Mouse (Mus musculus): ENCODE measurements at regions not wholly inside any gene's neighbourhood (a gene's known extent, or its start where the extent isn't known, plus 50 kb on each side); places are given as distances from the start of the nearest gene placed in this dataset.

DNA sequence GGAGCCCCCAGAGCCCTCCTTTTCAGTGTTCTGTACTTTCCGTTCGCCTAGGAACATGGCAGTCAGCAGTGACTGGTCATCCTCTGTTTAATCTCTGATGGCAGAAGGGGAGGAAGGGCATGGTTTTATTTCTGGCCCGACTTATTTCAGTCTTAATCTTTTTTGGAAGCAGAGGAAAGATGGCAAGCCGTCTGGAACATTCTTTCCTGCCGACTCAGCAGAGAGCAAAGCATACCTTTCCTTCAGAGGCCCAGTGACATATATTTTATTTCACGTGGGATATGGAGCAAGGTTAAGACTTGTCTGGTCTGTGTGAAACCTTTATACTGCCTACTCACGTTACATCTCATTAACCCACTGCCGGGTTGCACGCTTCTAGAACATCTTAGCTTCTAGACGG is 158.1 kb downstream of the Dyrk2 start:
- no peak for DNase-seq

DNA sequence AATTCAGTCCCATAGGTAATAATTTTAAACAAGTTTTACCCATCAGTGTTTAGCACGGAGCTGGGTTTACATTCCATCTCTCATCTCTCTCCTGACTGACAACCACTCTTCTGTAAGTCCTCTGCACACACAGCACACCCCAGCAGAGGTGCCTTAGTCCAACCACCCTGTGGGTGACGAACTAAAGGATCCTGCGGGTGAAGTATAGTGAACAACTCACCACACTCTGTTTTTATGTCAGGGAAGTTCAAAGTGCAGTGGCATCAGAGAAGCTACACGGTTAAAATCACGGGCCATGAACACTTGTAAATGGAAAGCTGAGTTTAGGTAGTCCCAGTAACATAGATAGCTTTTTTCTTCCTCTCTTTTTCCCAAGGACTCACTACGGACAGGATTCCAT is 157.1 kb downstream of the Dyrk2 start:
- DNase-seq, result peak; percentile 24

DNA sequence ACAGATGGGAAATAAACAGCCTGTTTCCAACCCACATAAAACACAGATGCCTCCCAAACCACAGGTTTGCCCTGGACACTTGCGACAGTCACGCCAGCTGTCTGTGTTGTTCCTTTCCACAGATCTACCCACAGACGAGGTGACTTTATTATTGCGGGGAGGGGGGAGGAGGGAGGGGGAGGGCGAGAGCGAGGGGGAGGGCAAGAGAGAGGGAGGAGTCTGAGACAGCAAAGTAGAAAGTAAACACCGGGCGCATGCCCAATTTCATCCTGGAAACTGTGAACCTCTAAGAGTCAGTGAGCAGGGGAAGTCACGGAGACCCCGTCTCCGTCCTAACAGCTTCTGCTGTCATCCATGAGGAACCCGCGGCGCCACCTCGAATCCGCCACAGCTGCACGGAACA is 155.8 kb downstream of the Dyrk2 start:
- peak; percentile 45 for DNase-seq

DNA sequence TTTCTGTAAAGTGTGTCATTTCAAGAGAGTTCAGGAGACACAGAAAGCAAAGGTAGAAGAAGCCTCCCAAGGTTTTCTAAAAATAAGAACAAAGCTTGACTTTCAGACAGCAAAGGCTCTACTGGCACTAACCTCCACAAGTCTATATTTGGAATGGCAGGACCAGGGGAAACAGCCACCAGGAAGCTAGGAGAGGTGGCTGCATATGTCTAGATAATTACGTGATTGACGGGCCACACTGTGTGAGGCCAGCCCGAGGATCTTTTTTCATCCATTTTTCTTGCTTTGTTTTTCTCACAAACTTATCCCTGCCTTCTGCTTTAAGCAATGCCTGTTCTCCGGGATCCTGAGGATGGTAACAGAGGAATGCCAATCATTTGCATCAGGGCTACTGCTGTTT is 155.4 kb downstream of the Dyrk2 start:
- DNase-seq, result no peak

DNA sequence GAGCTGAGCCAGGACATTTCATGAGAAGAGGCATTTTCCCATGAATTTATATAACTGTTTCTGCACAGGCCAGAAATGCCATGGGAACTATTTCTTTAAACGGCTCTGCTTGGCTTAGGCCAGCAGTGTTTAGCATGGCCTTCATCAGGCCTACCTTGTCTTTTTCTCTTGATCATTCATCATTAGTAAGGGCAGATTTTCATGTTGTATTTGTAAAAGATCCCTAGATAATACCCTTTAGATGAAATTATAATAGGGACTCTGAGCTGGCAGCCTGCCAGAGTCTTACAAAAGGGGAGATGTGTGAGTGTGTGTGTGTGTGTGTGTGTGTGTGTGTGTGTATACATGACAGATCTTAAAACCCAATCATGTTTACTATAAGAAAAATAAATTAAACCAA is 149.4 kb downstream of the Dyrk2 start:
- no peak for DNase-seq

DNA sequence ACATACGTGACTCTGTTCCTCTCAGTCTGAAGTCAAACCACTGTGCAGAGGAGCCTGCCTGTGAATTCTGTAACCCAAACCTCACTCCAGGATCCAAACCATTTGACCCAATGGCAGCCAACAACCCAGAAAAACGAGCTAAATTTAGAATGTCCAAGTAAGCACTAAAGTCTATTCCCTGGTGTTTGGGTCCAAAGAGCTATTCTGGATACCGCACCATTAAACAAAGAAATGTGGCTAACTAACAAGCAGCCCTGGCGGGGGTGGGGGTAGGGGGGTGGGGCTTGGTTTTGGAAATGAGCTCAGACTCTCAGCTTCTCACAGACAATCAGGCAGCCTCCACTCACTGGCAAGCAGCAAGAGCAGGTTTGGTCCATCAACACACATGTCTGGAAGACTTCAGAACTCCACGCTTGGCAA is 147.9 kb downstream of the Dyrk2 start:
- DNase-seq, result no peak

DNA sequence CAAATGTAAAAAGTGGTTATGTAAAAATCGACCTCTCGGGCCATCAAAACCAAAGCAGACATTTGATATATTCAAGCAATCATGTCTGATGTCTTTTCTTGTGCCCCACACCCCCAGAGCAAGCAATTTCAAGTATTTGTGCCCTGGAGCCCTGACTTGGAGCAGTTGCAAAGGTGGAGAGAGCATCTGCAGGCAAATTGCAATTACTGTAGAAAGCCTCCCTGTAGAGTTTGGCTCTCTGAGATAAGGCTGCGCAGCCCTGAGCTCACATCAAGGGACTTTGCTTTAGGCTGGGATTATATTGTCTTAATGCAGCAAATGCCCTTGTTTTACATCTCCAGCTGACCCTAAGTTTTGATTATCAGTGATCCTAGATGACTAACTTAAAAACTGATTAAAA is 147.3 kb downstream of the Dyrk2 start:
- DNase-seq, result no peak

DNA sequence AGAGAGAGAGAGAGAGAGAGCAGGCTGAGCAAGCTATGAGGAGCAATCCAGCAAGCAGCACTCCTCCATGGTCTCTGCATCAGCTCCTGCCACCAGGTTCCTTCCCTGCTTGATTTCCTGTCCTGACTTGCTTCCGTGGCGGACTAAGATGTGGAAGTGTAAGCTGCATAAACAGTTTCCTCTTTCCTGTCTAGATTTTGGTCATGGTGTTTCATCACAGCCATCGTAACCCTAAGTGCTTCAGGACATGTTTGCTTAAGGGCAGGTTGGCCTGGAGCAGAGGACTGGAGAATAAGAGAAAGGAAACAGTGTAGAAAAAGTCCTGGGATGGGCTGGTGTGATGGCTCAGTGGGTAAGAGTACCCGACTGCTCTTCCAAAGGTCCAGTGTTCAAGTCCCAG is 133.9 kb downstream of the Dyrk2 start:
- DNase-seq, result no peak

DNA sequence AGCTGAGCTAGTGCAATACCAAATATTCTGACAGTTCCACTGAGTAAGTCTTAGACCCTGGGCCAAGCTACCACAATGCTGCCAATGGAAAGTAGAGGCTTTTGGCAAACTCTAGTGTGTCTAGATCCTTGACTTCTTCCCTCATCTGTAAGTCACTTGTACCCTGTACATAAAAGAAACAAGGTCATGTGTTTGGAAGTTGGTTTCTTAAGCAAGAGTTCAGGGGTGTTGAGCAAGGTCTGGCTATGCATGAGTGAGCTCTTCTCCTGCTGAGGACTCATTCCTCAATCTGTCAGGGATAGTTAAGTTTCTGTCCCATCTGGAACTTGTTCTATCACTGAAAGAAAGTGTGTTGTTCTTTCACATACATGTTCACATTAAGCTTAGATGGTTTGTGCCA is 132.9 kb downstream of the Dyrk2 start:
- no peak for DNase-seq

DNA sequence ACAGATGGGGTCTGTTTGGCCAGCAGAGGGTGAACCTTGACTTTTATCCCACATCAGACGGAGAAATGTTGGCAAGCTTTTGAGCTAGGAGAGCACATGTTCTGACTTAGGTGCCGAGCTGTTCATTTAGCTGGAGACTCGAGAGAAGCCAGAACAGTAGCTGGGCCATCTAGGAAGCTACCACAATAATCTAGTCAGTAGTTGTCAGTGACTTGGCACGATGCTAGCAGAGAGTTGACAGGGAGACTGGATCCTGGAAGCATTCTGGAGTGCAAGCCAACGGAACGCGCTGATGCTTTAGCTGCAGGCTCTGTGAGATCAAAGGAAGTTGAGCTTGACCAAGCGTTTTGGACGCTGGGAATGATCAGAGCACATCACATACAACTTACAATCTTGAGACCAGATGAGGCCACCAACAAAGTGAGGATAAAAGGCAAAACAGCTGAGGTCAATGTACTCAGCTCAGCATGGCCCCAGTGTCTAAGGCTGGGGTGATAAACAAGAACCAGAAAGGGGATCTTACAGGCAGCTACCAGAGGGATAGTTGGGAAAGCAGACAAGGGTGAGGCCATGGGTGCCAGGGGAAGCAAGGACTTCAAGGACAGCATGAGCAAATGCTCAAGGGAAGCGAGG is 130.0 kb downstream of the Dyrk2 start:
- DNase-seq, result no peak

DNA sequence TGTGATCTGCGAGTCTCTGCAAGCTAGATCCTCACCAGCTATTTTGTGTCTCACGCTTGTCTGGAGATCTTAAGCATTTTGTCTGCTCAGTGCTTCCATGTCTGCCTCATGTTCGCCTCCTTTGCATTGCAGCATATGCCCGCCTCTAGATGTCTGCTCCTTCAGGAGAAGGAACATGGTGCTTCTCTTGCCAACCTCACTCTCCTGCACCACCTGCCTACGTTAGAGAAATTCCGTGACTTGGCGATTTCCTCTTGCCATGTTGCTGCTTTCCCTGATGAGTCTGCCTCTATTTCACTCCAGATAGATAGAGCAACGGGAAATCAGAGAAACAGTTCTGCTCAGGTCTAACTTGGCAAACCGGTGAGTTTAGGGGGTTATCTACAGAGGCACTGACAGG is 126.2 kb downstream of the Dyrk2 start:
- no peak for DNase-seq

DNA sequence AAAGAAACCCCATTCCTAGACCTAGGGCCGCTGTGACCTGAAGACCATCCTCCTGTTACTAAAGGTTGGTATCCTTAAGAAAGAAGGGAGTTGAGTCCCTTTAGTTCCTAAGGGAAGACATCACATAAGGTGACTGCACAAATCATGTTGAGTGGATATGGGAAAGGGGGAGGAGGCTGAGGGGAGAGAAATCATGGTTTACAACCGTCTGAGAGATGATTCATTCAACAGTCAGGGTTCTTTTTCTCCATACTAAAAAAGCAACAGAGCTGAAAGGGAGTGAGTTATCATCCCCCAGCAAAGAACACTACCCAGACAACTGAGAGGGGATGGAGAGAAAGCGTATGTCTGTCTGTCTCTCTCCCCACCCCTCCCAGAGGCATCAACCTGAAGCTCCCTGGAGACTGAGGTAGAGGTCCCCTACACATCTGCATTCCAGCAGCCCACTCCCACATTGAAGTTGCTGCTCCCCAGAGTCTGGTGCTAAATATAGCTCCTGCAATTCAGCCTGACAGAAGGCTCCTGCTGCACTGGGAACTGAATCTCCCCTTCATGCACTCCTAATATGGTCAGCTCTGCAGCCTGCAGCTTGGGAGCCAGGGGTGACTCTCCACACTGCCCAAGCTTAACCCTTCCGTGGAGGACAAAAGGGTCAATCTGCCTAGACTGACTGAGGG is 123.2 kb downstream of the Dyrk2 start:
- DNase-seq, result no peak

DNA sequence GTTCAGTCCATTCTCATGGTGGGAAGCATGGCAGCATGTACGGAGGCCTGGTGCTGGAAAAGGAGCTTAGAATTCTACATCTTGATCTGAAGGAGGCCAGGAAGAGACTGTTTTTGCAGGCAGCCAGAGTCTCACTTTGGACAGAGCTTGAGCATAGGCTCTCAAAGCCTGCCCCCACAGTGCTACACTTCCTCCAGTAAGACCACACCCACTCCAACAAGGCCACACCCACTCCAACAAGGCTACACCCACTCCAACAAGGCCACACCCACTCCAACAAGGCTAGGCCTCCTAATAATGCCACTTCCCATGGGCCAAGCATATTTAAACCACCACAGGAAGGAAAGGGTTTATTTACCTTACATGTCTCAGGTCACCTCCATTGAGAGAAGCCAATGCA is 121.0 kb downstream of the Dyrk2 start:
- no peak for DNase-seq

DNA sequence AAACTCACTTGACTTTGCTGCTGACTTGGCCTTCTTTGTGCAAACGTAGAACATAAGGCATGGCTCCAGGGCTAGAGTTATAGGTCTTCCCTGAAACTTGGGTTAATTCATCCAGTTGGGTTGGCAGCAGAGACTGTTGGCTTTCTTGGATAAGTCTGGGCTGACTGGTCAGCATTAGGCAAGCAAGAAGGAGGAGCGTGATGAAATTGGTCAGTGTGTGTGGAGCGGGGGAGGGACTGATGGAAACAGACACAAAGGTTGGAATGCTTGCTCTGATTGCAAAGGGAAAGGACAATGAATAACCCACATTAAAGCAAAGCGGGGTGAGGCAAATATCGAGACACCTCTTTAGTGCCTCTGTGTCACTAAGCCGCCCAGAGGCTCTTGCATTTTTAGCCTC is 120.3 kb downstream of the Dyrk2 start:
- DNase-seq, result no peak

DNA sequence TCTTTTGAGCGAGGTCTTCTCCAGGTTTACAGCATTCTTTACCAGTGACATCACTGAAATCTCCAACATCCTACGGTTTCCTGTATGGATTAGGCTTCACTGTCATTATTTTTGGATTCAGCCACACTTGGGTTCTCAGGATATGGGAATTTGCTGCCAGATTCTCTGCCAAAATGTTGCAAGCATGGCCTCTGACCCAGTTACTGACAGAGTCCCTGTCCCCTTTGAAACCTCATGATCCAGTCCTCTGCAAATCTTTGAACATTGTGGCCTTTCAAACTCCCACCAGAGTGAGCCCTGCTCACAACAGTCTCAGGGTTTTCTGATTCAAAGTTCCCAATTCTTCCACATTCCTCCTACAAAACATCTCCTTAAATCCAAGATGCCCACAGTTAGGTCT is 118.9 kb downstream of the Dyrk2 start:
- no peak for DNase-seq

DNA sequence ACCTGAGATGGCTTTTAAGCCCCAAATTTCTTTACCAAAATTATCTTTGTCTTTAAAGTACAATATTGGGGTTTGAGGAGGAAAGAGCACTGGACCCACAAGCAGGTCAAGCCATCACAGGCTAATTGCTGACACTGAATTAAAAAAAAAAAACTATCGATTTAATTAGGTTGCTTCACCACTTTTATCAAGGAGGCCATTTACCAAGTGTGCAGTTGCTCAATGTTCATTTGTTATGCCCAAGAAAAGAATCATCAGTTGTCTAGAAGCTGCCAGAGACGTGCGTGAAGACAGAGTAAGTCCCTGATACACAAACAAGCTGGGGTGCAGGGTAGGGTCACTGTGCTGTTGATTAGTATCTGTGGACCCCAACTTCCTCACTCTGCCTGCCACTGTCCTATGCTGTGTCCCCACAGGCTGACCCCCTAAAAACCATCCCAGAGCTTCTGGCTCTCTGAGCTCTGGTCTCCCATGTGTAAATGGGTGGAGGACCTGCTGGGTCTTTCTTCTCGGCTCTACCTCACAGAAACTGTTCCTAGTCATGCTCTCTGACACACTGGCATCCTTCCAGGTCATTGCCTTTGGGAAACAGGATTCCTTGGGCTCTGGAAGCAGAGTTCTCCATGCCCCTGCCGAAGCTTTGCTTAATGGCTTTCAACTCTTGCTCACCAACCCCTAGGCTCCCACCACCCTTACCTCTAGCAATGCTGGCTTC is 116.8 kb downstream of the Dyrk2 start:
- DNase-seq, result no peak

DNA sequence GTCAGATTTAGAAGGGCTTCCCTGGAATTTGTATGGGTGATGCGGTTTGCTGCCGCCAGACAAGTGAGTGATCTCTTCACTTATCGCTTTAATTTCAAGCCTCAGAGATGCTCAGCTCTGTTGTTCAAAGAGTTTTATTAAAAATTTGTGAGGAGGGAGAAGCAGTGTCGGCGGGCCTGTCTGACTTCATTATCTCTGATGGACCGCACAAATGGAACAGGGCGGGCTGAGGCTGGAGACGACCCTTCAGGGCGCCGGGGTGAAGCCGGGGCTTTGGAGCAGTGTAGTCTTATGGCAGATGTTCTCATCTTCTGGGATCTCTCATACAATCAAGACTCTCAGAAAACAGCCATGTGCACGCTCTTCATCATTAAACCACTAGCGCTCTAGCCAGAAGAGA is 115.2 kb downstream of the Dyrk2 start:
- no peak for DNase-seq

DNA sequence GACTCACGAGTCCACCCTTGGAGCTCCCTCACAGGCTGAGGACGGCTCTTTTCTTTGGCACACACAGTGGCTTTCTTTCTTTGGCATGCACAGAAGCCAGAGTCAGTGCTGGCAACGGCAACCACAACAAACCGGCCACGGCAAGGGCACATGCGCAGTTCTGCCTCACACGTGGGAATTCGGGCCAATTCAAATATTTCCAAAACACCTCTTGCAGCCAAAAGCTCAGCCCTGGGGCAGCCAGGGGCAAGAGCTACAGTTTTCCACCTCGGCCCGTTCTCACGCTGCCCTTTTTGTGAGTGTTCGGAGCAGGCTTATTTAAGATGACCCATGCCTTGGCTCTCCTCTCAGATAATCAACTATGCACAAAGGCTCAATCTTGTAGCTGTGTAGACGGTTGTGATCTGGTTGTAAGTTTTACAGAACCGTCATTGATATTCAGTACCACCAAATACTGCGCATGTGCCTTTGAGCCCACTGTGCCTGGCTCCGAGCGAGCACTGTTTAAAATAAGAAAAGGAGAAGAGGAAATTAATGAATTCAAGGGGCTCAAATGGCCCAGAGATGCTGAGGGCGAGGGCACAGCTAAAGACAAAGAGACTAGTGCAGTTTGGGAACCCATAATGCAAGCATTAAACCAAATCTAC is 111.1 kb downstream of the Dyrk2 start:
- DNase-seq, result peak; percentile 16

DNA sequence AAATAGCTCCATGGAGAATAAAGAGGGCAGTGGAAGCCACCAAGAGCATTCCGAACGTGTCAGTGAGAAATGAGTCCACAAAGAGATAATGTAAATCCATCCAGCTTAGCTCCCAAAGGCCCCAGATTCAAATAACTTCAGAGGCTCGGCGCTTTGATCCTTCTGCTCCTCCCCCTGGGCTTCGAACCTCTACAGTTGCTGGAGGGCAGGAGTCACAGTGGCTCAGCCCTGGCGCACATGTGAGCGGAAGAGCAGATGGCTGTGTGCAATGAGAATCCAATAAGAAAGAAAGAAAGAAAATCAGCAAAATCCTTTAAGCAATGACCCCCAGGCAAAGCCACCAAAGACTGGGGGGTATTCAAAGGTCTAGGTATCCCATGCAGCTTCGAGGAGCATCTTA is 109.6 kb downstream of the Dyrk2 start:
- no peak for DNase-seq

DNA sequence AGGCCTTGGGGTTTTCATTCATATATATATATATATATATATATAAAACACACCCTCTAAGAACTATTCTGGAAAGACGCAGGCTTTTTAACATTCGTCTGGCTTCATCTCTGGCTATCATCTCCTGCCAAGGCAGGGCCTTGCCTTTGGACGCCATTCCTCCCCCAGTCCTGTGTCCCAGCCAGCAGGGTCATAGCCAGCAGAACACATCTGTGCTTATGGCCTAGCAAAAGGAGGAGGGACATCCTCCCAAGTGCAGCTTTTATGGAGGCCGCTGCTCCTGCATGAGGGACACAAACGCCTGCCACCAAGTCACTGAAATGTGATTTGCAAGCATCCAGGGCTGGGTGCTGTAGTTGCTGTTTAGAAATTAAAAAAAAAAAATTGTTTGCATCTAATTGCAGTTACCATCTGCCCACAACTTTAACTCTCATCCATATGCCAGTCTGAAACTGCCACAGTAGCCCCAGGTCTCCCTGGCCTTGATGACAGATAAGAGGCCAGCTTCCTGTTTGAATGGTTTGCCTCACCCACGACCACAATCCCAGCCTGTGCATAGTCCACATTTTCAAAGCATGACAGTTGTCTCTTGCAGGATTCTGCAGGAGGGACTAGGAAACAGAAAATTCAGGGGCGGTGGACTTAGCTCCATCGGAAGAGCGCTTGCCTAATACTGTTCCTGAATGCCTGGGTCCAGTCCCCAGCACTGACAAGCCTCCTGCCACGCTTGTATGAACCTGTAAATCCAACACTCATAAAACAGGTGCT is 108.7 kb downstream of the Dyrk2 start:
- no peak for DNase-seq

DNA sequence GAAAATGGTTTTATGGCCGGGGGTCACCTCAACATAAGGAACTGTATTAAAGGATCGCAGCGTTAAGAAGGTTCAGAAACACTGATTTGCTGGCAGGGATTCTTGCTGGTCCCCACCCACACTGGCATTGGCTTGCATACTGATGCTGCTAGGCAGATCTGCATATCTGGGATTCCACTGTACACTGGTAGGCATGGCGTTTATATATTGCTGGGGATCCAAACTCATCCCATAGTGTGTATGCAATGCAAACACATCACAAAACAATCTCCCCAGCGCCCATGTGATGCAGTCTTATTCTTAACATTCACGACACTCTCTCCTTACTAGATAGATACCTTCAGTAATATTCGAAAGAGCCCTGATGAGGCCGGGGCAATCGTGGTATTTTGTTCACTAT is 105.0 kb downstream of the Dyrk2 start:
- no peak for DNase-seq

DNA sequence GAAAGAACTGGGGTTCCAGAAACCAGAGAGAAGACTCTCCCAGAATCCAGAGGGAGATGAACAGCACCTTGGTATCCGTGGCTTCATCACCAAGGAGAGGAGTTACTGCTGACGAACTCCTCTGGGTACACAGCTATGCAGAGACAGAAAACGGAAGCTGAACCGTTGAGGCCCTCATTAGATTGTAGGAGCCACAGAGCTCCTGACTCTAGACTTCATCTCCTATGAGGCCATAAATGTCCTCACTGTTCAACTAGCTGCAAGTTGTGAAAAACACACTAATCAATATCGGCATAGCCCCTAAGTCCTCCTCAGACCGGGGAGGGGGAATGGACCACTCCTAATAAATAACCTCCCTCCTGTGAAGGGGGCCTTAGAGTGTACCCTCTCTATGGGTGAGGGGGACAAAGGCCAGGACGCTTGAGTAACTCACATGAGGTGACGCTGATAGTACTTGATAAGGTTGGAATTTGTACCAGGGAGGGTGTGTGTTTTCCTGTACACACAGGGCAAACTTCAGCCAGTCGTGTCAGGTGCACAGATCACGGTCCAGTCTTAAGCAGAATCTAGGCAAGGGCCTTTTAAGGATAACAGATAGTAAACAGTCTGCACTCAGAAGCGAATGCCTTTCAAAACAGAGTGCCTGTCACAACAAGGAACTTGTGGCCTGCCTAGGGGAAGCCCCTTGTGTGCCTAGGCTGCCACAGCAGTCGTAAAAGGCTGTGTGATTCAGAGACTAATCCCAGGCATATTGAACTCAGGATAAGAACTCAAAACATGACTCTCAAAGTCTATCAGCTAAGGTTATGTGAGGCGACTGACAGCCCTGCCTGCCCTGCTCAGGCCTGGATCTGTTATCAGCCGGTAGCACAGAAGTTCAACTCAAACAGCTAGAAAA is 104.2 kb downstream of the Dyrk2 start:
- DNase-seq, result peak; percentile 18

All from thymus, postnatal 25 days (tissue).